Mouse (Mus musculus) T-cell, adult 2 months (primary cell): ENCODE data around the gene Tesk1.

Experiments used
- DNase-seq: peaks from one replicate; pipeline ENCODE4 v3.0.0; 2022; ENCODE audit warnings: low spot score

The Tesk1 gene

DNA sequence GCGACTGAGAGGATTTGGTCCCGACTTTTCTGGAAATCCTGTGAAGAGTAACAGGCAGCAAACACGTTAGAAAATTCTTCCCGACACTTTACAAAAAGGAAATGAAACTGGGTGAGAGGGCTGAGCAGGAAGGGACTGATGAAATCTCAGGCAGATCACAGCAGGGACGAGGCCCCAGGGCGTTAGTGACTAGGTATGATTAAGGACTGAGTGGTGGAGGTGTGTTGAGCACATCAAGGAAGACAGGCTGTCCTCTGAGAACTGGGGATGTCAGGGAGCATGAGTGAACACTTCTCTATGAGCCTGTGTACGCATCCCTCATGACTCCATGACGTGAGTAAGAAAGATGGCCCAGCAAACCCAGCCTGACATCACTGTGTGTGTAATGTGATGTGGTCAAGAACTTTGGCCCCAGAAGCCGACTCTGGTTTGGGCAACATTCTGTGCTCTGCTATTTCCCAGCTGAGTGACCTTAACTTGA is 21.9 kb upstream of the Tesk1 start:
- no peak for DNase-seq

DNA sequence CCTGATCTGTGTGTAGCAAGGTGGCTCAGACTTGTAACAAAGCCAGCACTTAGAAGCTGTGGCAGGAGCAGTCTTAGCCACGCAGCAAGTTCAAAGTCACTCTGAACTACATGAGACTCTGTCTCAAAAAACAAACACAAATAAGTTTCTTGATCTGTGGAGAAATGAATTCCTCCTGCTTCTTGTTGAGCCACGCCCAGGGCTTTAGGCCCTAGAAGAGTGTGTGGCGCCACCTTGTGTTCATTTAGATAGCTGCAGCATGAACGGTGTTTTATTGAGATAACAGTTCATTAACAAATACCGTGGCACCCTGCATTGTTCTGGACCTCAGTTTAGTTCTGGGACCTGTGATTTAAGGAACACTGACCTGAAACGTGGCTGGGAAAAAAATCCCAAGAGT is 21.4 kb upstream of the Tesk1 start:
- peak; percentile 47 for DNase-seq

GRCm38 (mm10) chr4:43421632-43422240 is 20.0 kb upstream of the Tesk1 start:
- DNase-seq = no peak

DNA sequence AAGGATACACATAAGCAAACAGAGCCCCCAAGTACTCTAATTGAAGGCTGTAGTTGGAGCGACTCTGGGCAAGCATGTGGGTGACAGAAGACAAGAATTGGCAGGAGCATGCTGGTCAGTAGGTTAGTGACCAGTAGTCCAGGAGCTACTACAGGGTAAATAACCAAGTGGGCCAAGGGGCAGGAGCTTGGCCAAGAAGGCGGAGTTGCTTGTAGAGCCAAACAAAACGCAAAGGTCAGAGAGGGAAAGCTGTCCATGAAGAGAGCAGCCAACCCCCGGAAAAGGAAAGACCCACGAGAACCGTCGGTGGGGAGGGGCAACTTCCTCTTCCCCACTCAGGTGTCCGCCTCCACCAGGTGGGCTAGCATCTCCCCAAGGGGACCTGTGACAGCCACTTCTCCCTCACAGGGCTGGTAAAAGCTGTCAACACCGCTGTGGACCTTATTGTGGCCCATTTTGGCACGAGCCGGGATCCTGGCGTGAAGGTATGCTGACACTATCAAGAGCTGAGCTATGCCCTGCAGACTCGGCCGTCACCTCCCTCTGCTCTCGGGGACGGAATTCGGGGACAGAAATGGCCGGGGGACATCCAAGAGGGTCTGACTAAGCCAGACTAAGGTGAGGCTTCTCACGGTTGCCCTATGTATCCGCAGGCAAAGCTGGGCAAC is 18.3 kb upstream of the Tesk1 start:
- no peak for DNase-seq

DNA sequence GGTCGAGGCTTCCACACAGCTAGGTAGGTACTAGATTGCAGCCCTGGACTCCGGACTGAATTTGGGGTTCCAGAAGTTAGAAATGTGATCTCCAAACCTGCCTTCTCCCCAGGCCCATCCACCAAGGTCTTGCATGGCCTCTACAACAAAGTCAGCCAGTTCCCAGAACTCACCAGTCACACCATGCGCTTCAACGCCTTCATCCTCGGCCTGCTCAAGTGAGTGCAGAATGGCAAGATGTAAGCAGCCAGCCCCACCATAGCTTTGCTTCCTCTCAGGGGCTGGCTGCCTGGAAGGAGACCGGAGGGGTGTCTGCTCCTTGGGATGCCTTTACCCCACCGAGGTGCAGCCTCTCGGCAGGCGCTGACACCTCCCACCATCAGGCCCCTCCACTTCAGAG is 17.7 kb upstream of the Tesk1 start:
- no peak for DNase-seq

GRCm38 (mm10) chr4:43425197-43425596 is 16.5 kb upstream of the Tesk1 start:
- no peak for DNase-seq

DNA sequence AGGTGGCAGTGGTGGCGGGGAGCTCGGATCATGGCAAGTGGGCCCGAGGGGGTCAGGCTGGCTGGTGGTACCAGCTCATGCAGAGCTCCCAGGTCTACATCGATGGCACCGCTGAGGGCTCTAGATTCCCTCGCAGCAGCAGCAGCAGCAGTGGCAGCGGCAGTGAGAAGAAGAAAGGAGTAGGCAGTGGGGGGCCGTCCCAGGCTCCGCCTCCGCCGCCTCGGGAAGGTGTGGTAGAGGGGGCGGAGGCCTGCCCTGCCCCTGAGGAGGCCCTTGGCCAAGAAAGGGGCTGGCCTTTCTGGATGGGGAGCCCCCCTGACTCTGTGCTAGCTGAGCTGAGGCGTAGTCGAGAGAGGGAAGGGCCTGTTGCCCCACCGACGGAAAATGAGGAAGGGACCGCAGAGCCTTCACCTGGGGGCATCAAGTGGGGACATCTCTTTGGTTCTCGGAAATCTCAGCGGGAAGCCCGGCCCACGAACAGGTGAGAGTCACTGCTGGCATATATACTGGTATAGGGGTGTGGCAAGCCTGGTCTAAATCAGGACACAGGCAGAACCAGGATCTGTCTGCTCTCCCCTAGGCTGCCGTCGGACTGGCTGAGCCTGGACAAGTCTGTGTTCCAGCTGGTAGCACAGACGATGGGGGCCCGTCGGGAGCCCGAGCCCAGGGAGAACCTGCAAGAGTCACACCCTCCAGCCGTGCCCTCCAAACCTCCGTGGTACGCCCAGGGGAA is 15.9 kb upstream of the Tesk1 start:
- DNase-seq = no peak

DNA sequence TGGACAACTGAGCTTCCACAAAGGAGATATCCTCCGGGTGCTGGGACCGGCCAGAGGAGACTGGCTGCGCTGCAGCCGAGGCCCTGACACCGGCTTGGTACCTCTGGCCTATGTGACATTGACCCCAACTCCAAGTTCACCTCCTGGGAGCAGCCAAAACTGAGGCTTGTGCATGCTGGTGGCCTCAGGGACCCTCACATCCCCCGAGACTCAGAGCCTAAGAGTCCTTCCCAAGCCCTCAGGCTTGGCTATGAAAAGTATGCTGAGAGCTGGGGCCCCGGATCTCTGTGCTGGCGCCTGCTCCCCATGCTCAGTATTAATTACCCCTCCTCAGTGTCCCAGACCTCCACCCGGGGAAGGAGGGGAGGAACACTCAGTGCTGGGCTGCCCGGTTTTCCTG is 15.3 kb upstream of the Tesk1 start:
- no peak for DNase-seq

DNA sequence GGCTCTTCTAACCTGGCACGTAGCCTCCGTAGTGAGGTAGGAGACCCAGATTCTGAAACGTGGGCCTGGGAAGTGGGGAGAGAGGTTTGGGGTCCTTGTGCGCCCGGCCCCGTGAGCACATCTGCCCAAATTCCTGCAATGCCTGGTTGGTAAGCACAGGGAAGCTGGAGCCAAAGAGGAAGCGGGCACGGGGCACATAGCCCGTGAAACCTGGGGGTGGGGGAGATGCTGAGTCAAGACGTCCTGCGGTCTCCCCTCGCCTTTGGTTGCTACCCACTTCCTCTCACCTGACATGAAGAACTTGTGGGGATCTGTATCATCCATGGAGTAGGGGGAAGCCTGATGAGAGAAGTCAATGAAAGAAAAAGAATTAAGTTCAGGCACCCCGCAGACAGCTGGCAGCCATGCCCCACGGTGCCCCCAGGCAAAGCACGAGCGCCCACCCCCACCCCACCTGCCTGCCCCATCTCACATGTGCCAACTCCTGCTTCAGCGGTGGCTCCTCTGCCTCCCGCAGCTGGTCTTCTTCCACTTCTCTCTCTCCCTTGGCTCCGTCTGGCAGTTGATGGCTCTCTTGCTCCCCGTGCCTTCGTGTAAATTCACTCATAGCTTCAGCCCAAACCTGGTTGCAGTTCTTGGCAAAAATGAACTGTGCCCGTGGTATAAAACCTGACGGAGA is 14.1 kb upstream of the Tesk1 start:
- peak; percentile 82 for DNase-seq

- DNase-seq = no peak
Measured at GRCm38 (mm10) chr4:43428180-43428861, 13.4 kb upstream of the Tesk1 start.

DNA sequence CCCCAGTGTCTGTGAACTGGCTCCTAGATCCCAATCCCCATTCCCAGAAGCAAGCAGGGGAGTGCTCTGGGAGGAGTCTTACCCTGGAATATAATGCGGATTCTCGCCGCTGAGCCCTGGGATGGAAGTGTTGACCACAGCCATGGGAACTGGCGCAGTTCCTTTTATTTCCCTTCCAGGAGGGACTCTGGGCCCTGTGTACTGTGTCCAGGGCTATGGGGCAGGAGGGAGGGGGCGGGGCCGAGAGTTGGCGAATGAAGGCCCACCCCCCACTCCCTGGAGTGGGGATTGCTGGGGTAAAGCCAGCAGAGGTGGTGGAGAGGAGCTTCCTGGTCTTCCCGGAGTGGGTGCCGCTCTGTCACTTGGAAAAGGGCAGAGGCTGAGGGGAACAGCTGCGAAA is 12.8 kb upstream of the Tesk1 start, which contains the start of gene Fam166b:
TSS of gene Fam166b (minus strand) at position 189 of the 400 bp plus-strand sequence.
- no peak for DNase-seq

DNA sequence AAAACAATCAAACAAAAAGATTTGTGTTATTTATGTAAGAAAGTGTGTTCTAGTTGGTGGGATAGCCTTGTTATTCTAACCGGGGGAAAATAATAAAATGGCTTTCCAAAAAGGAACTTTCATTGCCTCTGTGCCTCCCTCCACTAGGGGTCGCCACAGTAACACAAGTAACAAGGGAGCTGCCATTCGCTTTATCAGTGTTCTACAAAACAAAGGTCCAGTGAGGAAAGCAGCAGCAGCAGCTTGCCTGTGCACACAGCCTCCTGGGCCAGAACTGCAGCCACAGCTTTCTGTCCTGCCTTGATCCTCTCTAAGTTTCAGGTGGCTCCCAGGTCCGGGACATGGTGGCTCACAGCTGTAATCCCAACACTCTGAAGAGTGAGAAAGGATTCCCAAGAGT is 10.0 kb upstream of the Tesk1 start:
- peak; percentile 81 for DNase-seq

GRCm38 (mm10) chr4:43432832-43433231 is 8.9 kb upstream of the Tesk1 start:
- DNase-seq = no peak

DNA sequence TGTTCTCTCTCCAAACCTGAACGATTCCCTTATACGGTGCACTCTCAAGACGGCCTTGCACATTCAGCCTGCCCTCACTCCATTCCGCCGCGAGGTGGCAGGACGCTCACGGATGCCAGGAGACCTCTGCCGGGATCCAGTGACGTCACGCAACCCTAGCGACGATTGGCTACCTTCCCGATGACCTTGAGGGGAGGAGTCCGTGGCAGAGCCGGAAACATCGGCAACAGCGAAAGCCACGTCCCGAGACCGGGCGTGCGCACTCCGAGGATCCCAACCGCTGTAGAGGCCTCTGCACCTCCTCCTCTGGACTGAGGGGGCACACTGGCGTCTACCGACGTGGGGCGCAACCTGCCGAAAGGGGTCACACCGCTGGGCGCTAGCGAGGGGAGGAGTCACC is 305 bp downstream of the Tesk1 start:
- DNase-seq = peak; percentile 99

GRCm38 (mm10) chr4:43442456-43443361 is 970 bp downstream of the Tesk1 start:
- DNase-seq = peak; percentile 65

DNA sequence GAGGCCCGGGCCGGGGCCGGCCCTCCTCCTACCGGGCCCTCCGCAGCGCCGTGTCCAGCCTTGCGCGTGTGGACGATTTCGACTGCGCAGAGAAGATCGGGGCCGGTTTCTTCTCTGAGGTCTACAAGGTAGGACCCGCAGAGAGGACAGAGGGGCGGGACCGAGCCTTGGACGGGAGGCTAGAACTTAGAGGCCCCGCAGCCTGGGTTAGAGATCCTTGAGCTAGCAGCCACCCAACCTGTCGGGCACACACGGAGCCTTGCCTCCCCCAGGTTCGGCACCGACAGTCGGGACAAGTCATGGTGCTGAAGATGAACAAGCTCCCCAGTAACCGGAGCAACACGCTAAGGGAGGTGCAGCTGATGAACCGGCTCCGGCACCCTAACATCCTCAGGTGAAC is 1.8 kb downstream of the Tesk1 start:
- peak; percentile 27 for DNase-seq

GRCm38 (mm10) chr4:43447251-43447650 is 5.5 kb downstream of the Tesk1 start:
- no peak for DNase-seq

DNA sequence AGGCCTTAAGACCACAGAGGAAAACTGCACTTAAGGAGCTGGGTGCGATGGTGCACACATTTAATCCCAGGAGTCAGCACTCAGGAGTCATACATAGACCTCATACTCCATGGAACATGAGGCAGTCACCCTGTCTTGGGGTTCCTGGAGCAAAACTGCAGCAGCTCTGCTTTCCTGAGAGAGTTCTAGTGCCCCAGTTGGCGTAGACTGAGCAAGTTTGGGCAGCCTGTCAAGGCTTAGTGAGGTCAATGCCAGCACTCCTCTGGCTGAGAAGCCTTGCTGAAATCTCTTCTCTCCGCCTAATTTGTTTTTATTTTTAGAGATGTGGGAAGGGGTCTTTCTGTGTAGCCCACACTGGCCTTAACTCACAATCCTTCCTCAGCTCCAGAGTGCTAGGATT is 6.8 kb downstream of the Tesk1 start:
- no peak for DNase-seq

- DNase-seq = no peak
Measured at GRCm38 (mm10) chr4:43452315-43452714, 10.6 kb downstream of the Tesk1 start.

- no peak for DNase-seq
Measured at GRCm38 (mm10) chr4:43453413-43453812, 11.7 kb downstream of the Tesk1 start.
